Mouse (Mus musculus) liver, embryonic 14.5 days (tissue): ENCODE measurements around the gene Rnf180. TPM values are rescaled to one million over a fixed set of nuclear protein-coding genes. Genes with fewer than 3 reads are reported as not detected.

Experiments used
- ATAC-seq: fragments of 200-750 bp; cut with Nextera tagmentation; 2 replicates; pipeline ENCODE4 v1.8.0; 2017; ENCODE audit warnings: moderate number of reproducible peaks, mild to moderate bottlenecking, moderate library complexity; ENCODE audit not compliant: insufficient read depth
- DNase-seq, 3 experiments: peaks; one replicate each; pipeline ENCODE4 v3.0.0-alpha.2; 2012 to 2013; ENCODE audit warnings: low read depth in 3 of 3, low spot score in 3 of 3
- H3K27ac ChIP-seq: fragments of 300-500 bp; sonication (generic); 2 replicates; pipeline ENCODE4 v1.5.1; 2014; ENCODE audit warnings: moderate library complexity, mild to moderate bottlenecking, control low read depth, inconsistent platforms
- H3K27me3 ChIP-seq: fragments of 300-500 bp; sonication (generic); 2 replicates; pipeline ENCODE4 v1.6.1; 2014; ENCODE audit warnings: mild to moderate bottlenecking, low read length, moderate library complexity; ENCODE audit not compliant: control insufficient read depth, insufficient read depth
- H3K36me3 ChIP-seq: fragments of 300-500 bp; sonication (generic); replicated peaks from 2 replicates; pipeline ENCODE4 v1.6.1; 2014; ENCODE audit warnings: low read depth; ENCODE audit not compliant: control insufficient read depth, insufficient read depth
- H3K4me1 ChIP-seq, 2 experiments: fragments of 200-500 bp in 1 of 2; fragments of 300-500 bp in 1 of 2; sonication (generic) in 1 of 2; replicated peaks; 2 replicates each; pipeline ENCODE4 v1.6.1; 2012 to 2014; ENCODE audit warnings: antibody characterized with exemption in 1 of 2, inconsistent platforms in 1 of 2, low read length in 1 of 2; ENCODE audit not compliant: control insufficient read depth in 2 of 2, insufficient read depth in 2 of 2
- H3K4me2 ChIP-seq: fragments of 300-500 bp; sonication (generic); 2 replicates; pipeline ENCODE4 v1.6.1; 2014; ENCODE audit warnings: low read depth, mild to moderate bottlenecking, control low read depth, moderate library complexity
- H3K4me3 ChIP-seq, 2 experiments: fragments of 200-500 bp in 1 of 2; fragments of 300-500 bp in 1 of 2; sonication (generic) in 1 of 2; 2 replicates each; pipeline ENCODE4 v1.5.1; 2012 to 2014; ENCODE audit warnings: low read depth in 2 of 2, low read length in 2 of 2, mild to moderate bottlenecking in 2 of 2, control low read depth in 1 of 2, inconsistent platforms in 1 of 2, moderate library complexity in 1 of 2; ENCODE audit not compliant: insufficient read depth in 1 of 2
- H3K9ac ChIP-seq: fragments of 300-500 bp; sonication (generic); replicated peaks from 2 replicates; pipeline ENCODE4 v1.6.1; 2014; ENCODE audit warnings: mild to moderate bottlenecking, control low read depth, moderate library complexity
- H3K9me3 ChIP-seq: fragments of 300-500 bp; sonication (generic); 2 replicates; pipeline ENCODE4 v1.6.1; 2016; ENCODE audit warnings: low read length, mixed read lengths; ENCODE audit not compliant: control insufficient read depth
- CTCF ChIP-seq: IDR thresholded peaks from 2 replicates; pipeline ENCODE4 v1.5.1; 2016; ENCODE audit warnings: antibody characterized with exemption, low read depth, control low read depth
- EP300 ChIP-seq: IDR thresholded peaks from 2 replicates; pipeline ENCODE4 v1.6.1; 2016; ENCODE audit warnings: antibody characterized with exemption, low read depth
- WGBS: fragments of 180-500 bp; shearing (Covaris S2); extraction: QIAGEN DNeasy Blood & Tissue Kit; methylation state at CpG from one replicate; pipeline ENCODE4 v1.1.7; 2014; ENCODE audit not compliant: insufficient replicate concordance; 5-methylcytosine and 5-hydroxymethylcytosine counted together
- polyA plus RNA-seq, 2 experiments: library from polyadenylated mRNA; depleted of rRNA in 1 of 2; stranded (reverse) in 1 of 2; unstranded in 1 of 2; fragments of >200 nt; fragmentation: Nextera tagmentation in 1 of 2; extraction: Ambion mirVana in 1 of 2; gene quantifications; 2 replicates each; pipeline versions ENCODE4 v1.2.1 to v1.2.3; 2012 to 2014

Gene Rnf180
- polyA plus RNA-seq, 2 experiments = 0.35 to 0.39 TPM

DNA sequence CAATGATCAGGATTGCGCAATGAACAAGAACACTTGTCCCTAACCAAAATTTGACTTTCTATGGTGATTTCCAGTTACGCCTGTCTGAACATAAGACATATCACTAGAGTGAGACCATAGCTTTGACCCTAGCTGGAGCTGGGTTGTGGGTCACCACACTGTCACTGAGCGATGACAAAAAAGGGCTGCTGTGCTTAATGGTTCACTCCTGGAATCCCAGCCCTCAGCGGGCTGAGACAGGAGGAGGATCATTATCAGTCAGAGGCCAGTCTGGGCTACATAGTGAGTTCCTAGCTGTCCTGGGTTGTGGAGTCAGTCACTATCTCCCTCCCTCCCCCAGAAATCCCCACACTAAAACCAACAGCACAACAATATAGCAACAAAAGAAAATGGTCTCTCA is 193.9 kb downstream of the Rnf180 start:
- Histone ChIP-seq H3K4me3 (no peak overlapping the region), H3K36me3 (no peaks in the 10 kb centered on the region), H3K27ac (no peak overlapping the region), H3K9me3 (no peaks in the 10 kb centered on the region), H3K27me3 (no peaks in the 10 kb centered on the region), H3K4me2 (no peak overlapping the region), H3K9ac (no peak overlapping the region), H3K4me1 (0 out of 4 replicates have a peak, but pooled peaks cover 0 to 5% of the 10 kb centered on the region in 2 experiments)
- DNase-seq (no peak), ATAC-seq (no peak)
- WGBS = 66% methylated on average over 4 of the region's 4 CpGs
- TF ChIP-seq CTCF (no peak), EP300 (no peak)

GRCm38 (mm10) chr13:105096316-105096715 is 198.3 kb downstream of the Rnf180 start:
- ATAC-seq (no peak), DNase-seq (no peak)
- no peak overlapping the region for H3K9ac ChIP-seq
- H3K4me2 ChIP-seq = no peak overlapping the region
- H3K9me3 ChIP-seq = no peaks in the 10 kb centered on the region
- no peak overlapping the region for H3K4me3 ChIP-seq
- no peaks in the 10 kb centered on the region for H3K27me3 ChIP-seq
- no peaks in the 10 kb centered on the region for H3K36me3 ChIP-seq
- H3K4me1 ChIP-seq = no peaks in the 10 kb centered on the region
- no peak overlapping the region for H3K27ac ChIP-seq
- WGBS = 61% methylated on average over 2 of the region's 2 CpGs
- no peak for TF ChIP-seq EP300
- no peak for TF ChIP-seq CTCF

DNA sequence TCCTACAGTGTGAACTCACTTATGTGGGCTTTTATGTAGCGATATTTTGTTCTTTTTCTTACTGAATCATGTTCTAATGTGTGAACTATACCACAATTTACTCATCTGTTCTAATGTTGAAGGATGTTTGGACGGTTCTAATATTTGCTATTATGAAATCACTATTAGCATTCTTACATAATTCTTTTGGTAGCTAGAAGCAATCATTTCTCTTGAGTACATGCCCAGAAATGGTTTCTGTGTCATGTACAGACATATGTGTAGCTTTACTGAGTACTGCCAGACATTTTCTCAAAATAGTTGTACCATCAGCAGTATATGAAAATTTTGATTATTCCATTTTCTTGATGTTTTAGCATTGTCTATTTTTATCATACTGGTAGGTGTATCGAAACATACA is 205.3 kb downstream of the Rnf180 start:
- TF ChIP-seq EP300 (no peak), CTCF (no peak)
- DNase-seq = no peak
- no peak overlapping the region for H3K9ac ChIP-seq

GRCm38 (mm10) chr13:105081862-105082261 is 212.8 kb downstream of the Rnf180 start, which contains the start of gene 4933425L06Rik:
TSS of gene 4933425L06Rik (plus strand) at chr13:105082122.
- no peak for DNase-seq
- H3K4me3 ChIP-seq = no peak within 1 kb of the TSS
- no peaks in the 10 kb centered on the region for H3K9me3 ChIP-seq
- H3K9ac ChIP-seq = no peak within 1 kb of the TSS
- H3K27me3 ChIP-seq = no peaks in the 10 kb centered on the region
- TF ChIP-seq EP300 (no peak), CTCF (no peak)
- no peaks in the 10 kb centered on the region for H3K36me3 ChIP-seq
- H3K4me1 ChIP-seq = no peaks in the 10 kb centered on the region
- WGBS = 79% methylated on average over 10 of the region's 10 CpGs
- no peak within 1 kb of the TSS for H3K4me2 ChIP-seq
- no peak within 1 kb of the TSS for H3K27ac ChIP-seq
- ATAC-seq = no peak

More for the DNA sequence above, 205.3 kb downstream of the Rnf180 start:
- Histone ChIP-seq H3K4me3 (no peak overlapping the region), H3K27ac (no peak overlapping the region), H3K9me3 (no peaks in the 10 kb centered on the region), H3K4me1 (no peaks in the 10 kb centered on the region), H3K4me2 (no peak overlapping the region), H3K36me3 (no peaks in the 10 kb centered on the region), H3K27me3 (no peaks in the 10 kb centered on the region)
- no peak for ATAC-seq
- 57% methylated on average over 3 of the region's 3 CpGs for WGBS

Other genes with a start within 250 kb of the Rnf180 start
- gene Rgs7bp, start 239.9 kb downstream of the Rnf180 start, polyA plus RNA-seq (2012; rRNA removed) = 0.17 and 0.23 TPM in 2 replicates
- 0.20 and 0.24 TPM in 2 replicates for gene Rgs7bp, start 239.9 kb downstream of the Rnf180 start, polyA plus RNA-seq (2014; fragmentation: Nextera tagmentation; extraction: Ambion mirVana)
- not detected in 2 replicates for gene 4933425L06Rik, start 212.7 kb downstream of the Rnf180 start, polyA plus RNA-seq (2012; rRNA removed)
- not detected in 2 replicates for gene 4933425L06Rik, start 212.7 kb downstream of the Rnf180 start, polyA plus RNA-seq (2014; fragmentation: Nextera tagmentation; extraction: Ambion mirVana)
- not detected in 2 replicates for gene Htr1a, start 148.8 kb upstream of the Rnf180 start, polyA plus RNA-seq (2012; rRNA removed)
- gene Htr1a, start 148.8 kb upstream of the Rnf180 start, polyA plus RNA-seq (2014; fragmentation: Nextera tagmentation; extraction: Ambion mirVana) = not detected in 2 replicates